Mouse (Mus musculus) heart, adult 2 months (tissue): ENCODE measurements around the gene Zdhhc14.

Experiments used
- CTCF ChIP-seq: fragments of 200-600 bp; IDR thresholded peaks from 2 replicates; pipeline ENCODE4 v1.8.1; 2022; ENCODE audit warnings: antibody characterized with exemption, mild to moderate bottlenecking, moderate library complexity
- EP300 ChIP-seq: fragments of 200-500 bp; IDR thresholded peaks from 2 replicates; pipeline ENCODE4 v1.6.1; 2011; ENCODE audit warnings: low read depth, low read length, control low read depth; ENCODE audit not compliant: insufficient read depth

- TF ChIP-seq CTCF (no peak), EP300 (no peak)
Measured at GRCm38 (mm10) chr17:5627664-5628063, 135.3 kb downstream of the Zdhhc14 start.
